Mouse (Mus musculus): ENCODE measurements around the gene Atp5mpl.

Gene Atp5mpl

DNA sequence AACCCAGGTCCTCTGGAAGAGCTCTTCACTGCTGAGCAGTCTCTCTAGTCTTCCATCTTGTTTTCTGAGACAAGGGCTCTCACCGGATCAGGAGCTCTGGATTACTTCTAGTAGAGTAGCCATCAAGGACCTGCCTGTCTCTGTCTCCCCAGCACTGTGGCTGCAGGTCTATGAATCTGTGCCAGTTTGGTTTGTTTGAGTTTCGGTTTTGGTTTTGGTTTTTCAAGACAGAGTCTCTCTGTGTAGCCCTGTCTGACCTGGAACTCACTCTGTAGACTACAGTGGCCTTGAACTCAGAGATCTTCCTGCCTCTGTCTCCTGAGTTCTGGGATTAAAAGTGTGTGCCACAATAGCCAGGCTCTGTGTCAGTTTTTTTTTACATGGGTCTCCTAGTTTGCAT is 55.0 kb downstream of the Atp5mpl start:
- DNase-seq (ENCODE audit: low spot score in 2 of 2): peak in 1 of 2 experiments; percentile 26

All from natural killer cell, adult 2 months (primary cell).